Mouse (Mus musculus) ZHBTc4 (cell line): ENCODE measurements around the gene Rftn1.
"Not testable (repeated sequence)": the region's sequence is repeated elsewhere in the genome, so short reads cannot be mapped to it uniquely, and the experiment has no call there.

Experiments used
- DNase-seq: peaks from one replicate; pipeline ENCODE4 v3.0.0-alpha.2; 2011; ENCODE audit warnings: low read depth, low spot score

Gene Rftn1

DNA sequence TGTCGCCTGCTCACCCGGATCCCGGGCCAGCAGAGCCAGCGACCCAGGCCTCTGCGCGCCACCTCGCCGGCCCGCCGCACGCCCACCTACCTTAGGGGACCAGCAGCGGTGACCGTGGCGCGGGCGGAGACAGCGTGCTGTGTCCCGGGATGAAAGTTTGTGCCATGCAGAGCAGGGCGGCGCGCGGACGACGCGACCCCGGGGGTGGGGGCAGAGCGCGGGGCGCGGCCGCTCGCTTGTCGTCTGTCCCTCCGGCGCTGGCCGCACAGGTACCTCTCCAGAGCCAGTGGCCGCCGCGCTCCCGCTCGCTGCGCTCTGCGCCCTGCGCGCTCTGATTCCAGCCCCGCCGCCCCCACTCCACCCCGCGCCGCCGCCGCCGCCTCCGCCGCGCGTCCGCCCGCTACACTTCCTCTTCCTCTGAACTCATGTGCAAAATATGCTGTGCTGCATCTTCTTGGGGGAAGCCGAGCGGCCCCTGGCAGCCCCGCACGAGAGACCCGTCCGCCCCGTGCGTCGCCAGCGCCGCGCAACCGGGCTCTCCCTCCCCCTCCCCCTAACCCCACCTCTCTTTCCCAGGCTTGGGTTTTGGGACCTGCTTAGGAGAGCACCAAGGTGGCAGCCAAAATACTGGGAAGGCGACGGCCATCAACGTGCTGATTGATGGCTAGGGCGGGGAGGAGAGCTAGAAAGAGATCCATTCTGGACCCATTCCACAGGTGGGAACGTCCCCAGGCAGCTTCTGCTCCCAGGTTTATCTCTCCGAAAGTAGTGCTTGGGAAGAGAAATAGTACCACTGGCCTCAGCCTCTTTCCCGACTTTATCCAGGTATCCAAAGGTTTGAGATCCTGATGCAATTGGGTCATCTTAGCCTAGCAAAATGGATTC lies at the start of gene Rftn1:
Rftn1 (minus strand) TSS at position 544 of the 885 bp plus-strand sequence.
- peak; percentile 72 for DNase-seq

GRCm38 (mm10) chr17:50237818-50238610 lies 47.5 kb upstream of the Rftn1 start:
- peak; percentile 37 for DNase-seq

DNA sequence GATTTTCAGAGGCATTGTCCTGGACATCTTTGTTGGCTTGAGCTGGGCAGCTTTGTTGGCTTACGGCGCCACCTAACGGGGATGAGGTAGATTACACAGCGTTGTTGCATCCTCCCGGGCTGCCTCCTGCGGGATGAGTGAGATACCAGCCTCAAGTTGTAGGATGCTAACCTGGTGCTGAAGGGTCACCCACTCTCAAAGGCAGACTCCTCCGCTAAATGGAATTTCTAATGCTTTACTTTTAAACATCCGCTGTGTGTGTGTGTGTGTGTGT lies 46.9 kb upstream of the Rftn1 start:
- DNase-seq: peak; percentile 86

DNA sequence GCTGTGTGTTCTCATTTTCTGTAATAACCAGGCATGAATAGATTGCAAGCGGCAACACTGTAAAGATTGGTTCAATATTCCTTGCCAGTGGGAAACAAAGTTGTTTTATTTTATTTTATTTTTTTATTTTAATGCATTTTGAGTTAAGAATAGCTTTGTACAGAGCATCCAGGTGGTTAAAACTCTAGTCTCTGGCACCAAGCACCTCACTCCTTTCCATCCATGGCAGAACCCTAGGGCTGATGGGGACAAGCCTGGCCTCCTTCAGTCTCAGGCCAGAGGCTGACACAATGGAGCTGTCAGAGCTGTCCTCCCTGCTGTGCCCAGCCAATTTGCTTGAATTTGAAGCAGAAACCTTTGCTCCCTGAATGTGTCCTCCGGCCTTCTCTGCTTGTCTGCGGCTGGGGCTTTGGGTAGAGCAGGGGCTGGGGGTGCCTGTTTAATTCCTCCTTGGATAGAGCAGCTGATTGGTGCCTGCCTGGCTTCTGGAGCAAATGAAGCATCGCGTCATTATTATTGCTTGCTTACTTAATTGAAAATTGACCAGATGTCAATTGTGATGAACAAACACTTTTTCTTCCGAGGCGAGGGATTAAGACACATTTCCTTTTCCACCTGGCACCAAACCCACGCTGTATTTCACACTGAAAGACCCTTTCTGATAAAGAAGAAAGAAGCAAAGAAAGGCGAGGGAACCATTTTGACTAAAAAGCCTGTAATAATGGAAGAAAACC lies 46.4 kb upstream of the Rftn1 start:
- no peak for DNase-seq

- no peak for DNase-seq
Observed at GRCm38 (mm10) chr17:50235943-50236701, 45.6 kb upstream of the Rftn1 start.

GRCm38 (mm10) chr17:50233956-50234355 lies 43.5 kb upstream of the Rftn1 start:
- no peak for DNase-seq

- no peak for DNase-seq
Observed at GRCm38 (mm10) chr17:50232821-50233220, 42.3 kb upstream of the Rftn1 start.

DNA sequence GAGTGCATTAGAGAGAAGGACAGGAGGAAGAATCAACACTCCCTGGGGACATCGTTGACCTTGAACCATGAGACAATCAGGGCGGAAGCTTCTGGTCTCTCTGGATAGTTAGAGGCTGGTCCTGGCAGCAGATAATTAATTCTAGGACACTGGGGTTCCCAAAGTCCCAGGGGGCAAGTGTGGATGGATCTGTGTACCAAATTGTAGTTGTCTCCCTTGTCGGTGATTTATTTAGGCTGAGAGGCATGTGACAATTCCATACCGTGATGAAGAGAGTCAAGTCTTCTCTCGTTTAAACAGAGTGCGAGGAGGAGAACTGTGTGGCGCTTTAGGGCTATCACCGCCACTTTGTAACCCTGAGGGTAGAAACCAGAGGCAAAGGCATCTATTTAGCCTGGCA lies 40.7 kb upstream of the Rftn1 start:
- DNase-seq: no peak

- no peak for DNase-seq
Observed at GRCm38 (mm10) chr17:50229534-50229933, 39.1 kb upstream of the Rftn1 start.

GRCm38 (mm10) chr17:50227366-50227765 lies 36.9 kb upstream of the Rftn1 start:
- peak; percentile 29 for DNase-seq

DNA sequence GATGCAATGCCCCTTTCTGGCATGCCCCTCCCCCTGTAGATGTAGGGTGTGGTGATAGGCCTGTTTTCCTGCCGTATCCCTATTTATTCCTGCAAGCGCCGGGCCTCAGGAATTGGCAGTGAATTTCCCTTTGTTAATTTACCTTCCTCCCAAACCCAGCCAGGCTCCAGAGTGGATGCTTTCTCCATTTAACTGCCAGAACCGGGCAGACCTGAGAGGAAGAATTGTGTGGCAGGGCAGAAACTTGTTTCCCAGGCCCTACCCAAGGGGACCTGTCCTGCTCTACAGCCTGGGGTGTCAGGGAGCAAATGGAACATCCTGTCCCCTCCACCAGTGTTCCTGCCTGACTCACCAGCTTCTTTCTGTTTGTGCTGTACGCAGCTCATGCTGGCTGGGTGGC lies 34.2 kb upstream of the Rftn1 start:
- no peak for DNase-seq

DNA sequence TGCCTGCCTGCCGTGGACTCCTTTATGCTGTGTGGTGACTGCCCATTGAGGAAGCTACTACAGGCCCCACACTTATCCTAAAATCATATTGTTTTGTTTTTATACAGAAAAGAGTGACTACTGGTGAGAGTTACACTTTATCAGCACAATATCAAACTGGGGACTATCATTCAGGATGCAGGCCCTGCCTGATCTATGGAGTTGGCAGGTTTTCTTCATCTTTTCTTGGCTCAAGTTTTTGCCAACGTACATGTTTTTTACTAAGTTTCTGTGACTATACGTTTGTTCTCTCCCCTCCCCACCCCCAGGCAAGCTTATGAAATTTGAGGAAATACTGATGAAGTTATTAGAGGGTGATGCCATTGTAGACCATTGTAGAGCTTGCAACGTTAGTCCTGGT lies 27.5 kb upstream of the Rftn1 start:
- DNase-seq: no peak

DNA sequence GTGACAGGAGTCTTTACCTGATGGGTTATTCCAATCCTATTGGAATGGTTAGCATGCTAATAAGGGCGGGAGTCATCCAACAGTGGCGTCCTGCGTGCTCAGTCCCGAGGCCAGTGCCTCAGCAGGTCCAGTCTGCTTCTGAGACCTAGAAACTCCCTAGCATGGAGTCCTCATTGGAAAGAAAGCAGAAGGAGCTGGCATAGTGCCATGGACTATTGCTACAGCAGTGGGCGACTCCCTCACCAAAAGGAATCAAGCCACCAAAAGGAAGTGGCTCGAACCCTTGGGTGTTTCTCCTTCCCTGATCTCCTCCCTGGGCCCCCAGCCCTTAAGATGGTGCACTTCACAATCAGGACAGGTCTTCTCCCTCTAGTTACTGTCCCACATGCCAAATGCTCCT lies 24.6 kb upstream of the Rftn1 start:
- DNase-seq: no peak

DNA sequence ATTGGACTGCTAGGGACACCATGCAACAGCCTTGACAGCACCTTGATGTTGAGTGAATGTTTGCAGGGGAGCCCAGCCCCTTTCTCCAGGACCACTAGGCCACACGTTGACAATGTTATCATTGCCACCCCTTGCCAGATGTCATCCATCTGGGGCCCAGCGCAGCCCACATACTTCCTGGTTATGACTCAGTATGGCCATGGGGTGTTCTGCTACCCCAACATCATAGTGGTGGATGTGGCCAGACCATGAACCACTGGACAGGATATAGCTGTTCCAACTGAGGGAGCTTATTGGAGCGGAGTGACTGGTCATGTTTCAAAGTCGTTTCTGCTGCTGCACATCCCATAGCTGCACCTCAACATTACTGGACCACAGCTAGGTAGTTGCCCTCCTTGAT lies 22.6 kb upstream of the Rftn1 start:
- no peak for DNase-seq

DNA sequence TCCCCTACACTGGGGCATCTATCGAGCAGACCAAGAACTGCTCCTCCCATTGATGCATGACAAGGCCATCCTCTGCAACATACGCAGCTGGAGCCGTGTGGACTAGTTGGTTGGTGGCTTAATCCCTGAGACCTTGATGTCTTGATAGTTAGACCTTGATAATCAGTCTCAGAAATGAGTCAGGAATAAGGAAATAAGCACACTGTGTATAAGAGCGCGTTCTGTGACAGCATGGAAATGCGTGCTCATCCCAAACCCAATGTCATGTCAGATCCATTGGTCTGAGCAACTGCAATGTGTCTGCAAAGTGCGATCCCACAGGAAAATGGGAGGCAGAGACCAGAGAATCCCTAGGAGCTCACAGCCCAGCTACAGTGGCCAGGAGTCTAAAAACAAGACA lies 21.3 kb upstream of the Rftn1 start:
- DNase-seq: no peak

GRCm38 (mm10) chr17:50209831-50210230 lies 19.4 kb upstream of the Rftn1 start:
- DNase-seq: peak; percentile 21

- no peak for DNase-seq
Observed at GRCm38 (mm10) chr17:50208137-50209045, 17.9 kb upstream of the Rftn1 start.

DNA sequence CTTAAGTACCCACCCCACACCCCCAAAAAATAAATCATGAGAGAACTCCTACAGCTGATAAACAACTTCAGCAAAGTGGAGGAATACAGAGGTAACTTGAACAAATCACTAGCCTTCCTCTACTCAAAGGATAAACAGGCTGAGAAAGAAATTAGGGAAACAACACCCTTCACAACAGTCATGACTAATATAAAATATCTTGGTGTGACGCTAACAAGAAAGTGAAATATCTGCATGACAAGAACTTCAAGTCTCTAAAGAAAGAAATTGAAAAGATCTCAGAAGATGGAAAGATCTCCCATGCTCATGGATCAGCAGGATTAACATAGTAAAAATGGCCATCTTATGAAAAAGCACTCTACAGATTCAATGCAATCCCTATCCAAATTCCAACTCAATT lies 15.8 kb upstream of the Rftn1 start:
- not testable (repeated sequence) for DNase-seq

DNA sequence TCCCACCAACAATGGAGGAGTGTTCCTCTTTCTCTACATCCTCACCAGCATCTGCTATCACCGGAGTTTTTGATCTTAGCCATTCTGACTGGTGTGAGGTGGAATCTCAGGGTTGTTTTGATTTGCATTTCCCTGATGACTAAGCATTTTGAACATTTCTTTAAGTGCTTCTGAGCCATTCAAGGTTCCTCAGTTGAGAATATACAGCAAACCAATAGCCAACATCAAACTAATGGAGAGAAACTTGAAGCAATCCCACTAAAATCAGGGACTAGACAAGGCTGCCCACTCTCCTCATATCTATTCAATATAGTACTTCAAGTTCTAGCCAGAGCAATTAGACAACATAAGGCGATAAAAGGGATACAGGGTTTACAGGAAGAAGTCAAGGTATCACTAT lies 15.4 kb upstream of the Rftn1 start:
- not testable (repeated sequence) for DNase-seq

DNA sequence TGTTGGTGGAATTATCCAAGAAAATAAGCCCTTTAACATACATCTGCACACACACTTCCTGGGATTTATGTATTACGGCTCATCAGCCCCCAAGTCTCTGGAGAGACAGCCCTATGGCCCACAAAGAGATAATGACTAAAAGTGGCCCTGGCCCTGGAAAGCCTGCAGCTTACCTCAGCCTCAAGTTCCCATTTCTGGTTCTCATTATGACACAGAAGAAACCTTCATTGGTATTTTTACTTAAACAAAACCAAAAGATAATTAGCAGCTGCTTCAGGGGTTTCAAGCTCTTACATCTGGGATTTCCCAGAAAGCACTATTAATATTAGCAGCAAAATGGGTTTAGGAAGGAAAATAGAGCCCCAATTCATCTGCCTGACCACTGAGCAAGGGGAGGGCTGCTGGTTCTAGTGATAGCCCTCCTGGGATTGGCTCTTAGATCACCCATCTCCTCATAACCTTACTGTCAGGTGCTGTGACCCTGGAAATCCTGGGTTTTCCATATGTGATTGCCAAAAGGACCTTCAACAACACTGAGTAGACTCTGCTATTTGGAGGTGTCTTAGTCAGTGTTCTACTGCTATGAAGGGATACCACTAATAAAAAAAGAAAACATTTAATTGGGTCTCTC lies 14.8 kb upstream of the Rftn1 start:
- DNase-seq: no peak
